Mouse (Mus musculus) heart, adult 2 months (tissue): Measurements from ENCODE around the gene Lrrn1.

Experiments
- CTCF ChIP-seq: fragments of 200-600 bp; IDR thresholded peaks from 2 replicates; pipeline ENCODE4 v1.8.1; 2022; ENCODE audit warnings: antibody characterized with exemption, mild to moderate bottlenecking, moderate library complexity
- EP300 ChIP-seq: fragments of 200-500 bp; IDR thresholded peaks from 2 replicates; pipeline ENCODE4 v1.6.1; 2011; ENCODE audit warnings: low read depth, low read length, control low read depth; ENCODE audit not compliant: insufficient read depth
- POLR2A ChIP-seq: fragments of 200-500 bp; IDR thresholded peaks from 2 replicates; pipeline ENCODE4 v1.6.1; 2011; ENCODE audit warnings: mild to moderate bottlenecking, low read depth, low read length, control low read depth; ENCODE audit not compliant: insufficient read depth

- TF ChIP-seq CTCF (no peak), POLR2A (no peak), EP300 (no peak)
Observed at GRCm38 (mm10) chr6:107513716-107514115, 15.9 kb upstream of the Lrrn1 start.
